ENCODE assay signal across 8 mouse cellular contexts in genomic region chr1:171271622-171272021, GRCm38 (mm10). TPM values are rescaled to one million over a fixed set of nuclear protein-coding genes. Genes with fewer than 3 reads are reported as not detected.
DNase-seq lines count a peak whose midpoint lies in the region; ATAC-seq and TF ChIP-seq lines count a peak whose summit lies in the region.

No protein-coding gene starts in this region.

- DNase-seq in forebrain, embryonic 11.5 days (ENCODE audit: low spot score), result no peak
- no peak for DNase-seq in lung, embryonic 14.5 days
- no peak for DNase-seq in lung, adult 18-20 months
- DNase-seq in splenic B cell, adult 2 months (ENCODE audit: low read depth, low spot score), result peak; percentile 24
- DNase-seq in urinary bladder, postnatal 10 days (ENCODE audit: low spot score), result no peak
- no peak for DNase-seq in urinary bladder, adult 18-20 months (ENCODE audit: low spot score in 2 of 2)

- H3K9ac ChIP-seq in forebrain, embryonic 12.5 days, result no peak overlapping the region
- H3K9ac ChIP-seq in forebrain, embryonic 11.5 days (ENCODE audit: low read length), result no peak overlapping the region
- peak overlapping the region; percentile 1; the same call in 1 of the 2 replicates for H3K9ac ChIP-seq in lung, embryonic 14.5 days
- H3K9ac ChIP-seq in intestine, embryonic 16.5 days (ENCODE audit: low read depth, low read length), result no peak overlapping the region

- H3K4me1 ChIP-seq in forebrain, embryonic 12.5 days, result peaks cover 17% of the 10 kb centered on the region
- peaks cover 8% of the 10 kb centered on the region; the same call in 1 of the 2 replicates for H3K4me1 ChIP-seq in forebrain, embryonic 11.5 days (replicated peaks; ENCODE audit: control insufficient read depth, insufficient read depth, low read length)
- H3K4me1 ChIP-seq in lung, embryonic 14.5 days (ENCODE audit: insufficient read depth), result peaks cover 5% of the 10 kb centered on the region; the same call in 1 of the 2 replicates
- peaks cover 9% of the 10 kb centered on the region for H3K4me1 ChIP-seq in intestine, embryonic 16.5 days (ENCODE audit: control insufficient read depth, insufficient read depth, low read length)

- ATAC-seq in forebrain, embryonic 12.5 days (ENCODE audit: low FRiP score), result no peak
- no peak for ATAC-seq in forebrain, embryonic 11.5 days (replicated peaks; ENCODE audit: low FRiP score)
- ATAC-seq in lung, embryonic 14.5 days (ENCODE audit: insufficient read depth), result no peak
- no peak for ATAC-seq in intestine, embryonic 16.5 days

- 81% methylated on average over 10 of the region's 10 CpGs for WGBS in forebrain, embryonic 12.5 days
- 78% methylated on average over 10 of the region's 10 CpGs for WGBS in forebrain, embryonic 11.5 days
- 59% methylated on average over 10 of the region's 10 CpGs for WGBS in lung, embryonic 14.5 days
- 68% methylated on average over 10 of the region's 10 CpGs for WGBS in intestine, embryonic 16.5 days

- H3K4me2 ChIP-seq in forebrain, embryonic 12.5 days, result peak overlapping the region; percentile 98; the same call in 1 of the 2 replicates
- no peak overlapping the region for H3K4me2 ChIP-seq in forebrain, embryonic 11.5 days (ENCODE audit: low read depth, low read length, severe bottlenecking)
- H3K4me2 ChIP-seq in lung, embryonic 14.5 days, result peak overlapping the region; percentile 96
- peak overlapping the region; percentile 93; the same call in 1 of the 2 replicates for H3K4me2 ChIP-seq in intestine, embryonic 16.5 days (ENCODE audit: low read depth, low read length)

- H3K9me3 ChIP-seq in forebrain, embryonic 12.5 days, result no peaks in the 10 kb centered on the region
- H3K9me3 ChIP-seq in forebrain, embryonic 11.5 days (ENCODE audit: control insufficient read depth, low read length), result no peaks in the 10 kb centered on the region
- H3K9me3 ChIP-seq in lung, embryonic 14.5 days (ENCODE audit: low read depth, low read length), result no peaks in the 10 kb centered on the region
- H3K9me3 ChIP-seq in intestine, embryonic 16.5 days (ENCODE audit: control insufficient read depth, low read length), result no peaks in the 10 kb centered on the region

- peaks cover 47% of the 10 kb centered on the region for H3K36me3 ChIP-seq in forebrain, embryonic 12.5 days (replicated peaks)
- H3K36me3 ChIP-seq in forebrain, embryonic 11.5 days (ENCODE audit: control insufficient read depth, insufficient read depth, low read length), result peaks cover 9% of the 10 kb centered on the region; the same call in 1 of the 2 replicates
- H3K36me3 ChIP-seq in lung, embryonic 14.5 days (ENCODE audit: insufficient read depth), result peaks cover 47% of the 10 kb centered on the region
- peaks cover 25% of the 10 kb centered on the region for H3K36me3 ChIP-seq in intestine, embryonic 16.5 days (ENCODE audit: control insufficient read depth, insufficient read depth, low read length)
- H3K36me3 ChIP-seq in splenic B cell, adult 2 months (ENCODE audit: control insufficient read depth, insufficient read depth, low read length, poor library complexity, severe bottlenecking), result peaks cover 12% of the 10 kb centered on the region; the same call in 1 of the 2 replicates

- H3K4me3 ChIP-seq in forebrain, embryonic 12.5 days (replicated peaks), result no peak overlapping the region
- no peak overlapping the region for H3K4me3 ChIP-seq in forebrain, embryonic 11.5 days (ENCODE audit: low read depth, low read length)
- H3K4me3 ChIP-seq in lung, embryonic 14.5 days (ENCODE audit: low read depth, low read length), result 0 out of 2 replicates have a peak overlapping the region, but pooled peaks have one; percentile 90
- H3K4me3 ChIP-seq in intestine, embryonic 16.5 days (ENCODE audit: low read length), result no peak overlapping the region

- TF ChIP-seq CTCF in lung, embryonic 14.5 days (IDR thresholded peaks at IDR 0.05; ENCODE audit: low read depth), result peak; percentile 16; the same call in 1 of the 2 replicates

- no peak overlapping the region for H3K27ac ChIP-seq in forebrain, embryonic 12.5 days
- H3K27ac ChIP-seq in forebrain, embryonic 11.5 days (ENCODE audit: low read depth, low read length), result no peak overlapping the region
- no peak overlapping the region for H3K27ac ChIP-seq in lung, embryonic 14.5 days (ENCODE audit: low read depth)
- no peak overlapping the region for H3K27ac ChIP-seq in intestine, embryonic 16.5 days (ENCODE audit: low read length)

- no peaks in the 10 kb centered on the region for H3K27me3 ChIP-seq in forebrain, embryonic 12.5 days
- H3K27me3 ChIP-seq in forebrain, embryonic 11.5 days (ENCODE audit: control insufficient read depth, insufficient read depth, low read length), result no peaks in the 10 kb centered on the region
- no peaks in the 10 kb centered on the region for H3K27me3 ChIP-seq in lung, embryonic 14.5 days (ENCODE audit: insufficient read depth, low read length)
- H3K27me3 ChIP-seq in intestine, embryonic 16.5 days (replicated peaks; ENCODE audit: control insufficient read depth, insufficient read depth, low read length), result no peaks in the 10 kb centered on the region
- H3K27me3 ChIP-seq in splenic B cell, adult 2 months (ENCODE audit: control insufficient read depth, insufficient read depth, low read length, poor library complexity, severe bottlenecking), result no peaks in the 10 kb centered on the region

RNA-seq across cellular contexts. Expression of gene B4galt3, which starts 1.5 kb away (rescaled TPM):
- 78.1 and 78.6 TPM in 2 replicates for polyA plus RNA-seq in forebrain, embryonic 12.5 days (2016; fragmentation: Nextera tagmentation; extraction: Ambion mirVana)
- 72.3 and 75.5 TPM in 2 replicates for polyA plus RNA-seq in forebrain, embryonic 11.5 days (2014; fragmentation: Nextera tagmentation; extraction: Ambion mirVana)
- 80.3 and 94.3 TPM in 2 replicates for polyA plus RNA-seq in lung, embryonic 14.5 days (2014; fragmentation: Nextera tagmentation; extraction: Ambion mirVana)
- 50.0 and 56.5 TPM in 2 replicates for polyA plus RNA-seq in intestine, embryonic 16.5 days (2015; fragmentation: Nextera tagmentation; extraction: Ambion mirVana)

RNA-seq across cellular contexts. Expression of gene Ppox, which starts 9.4 kb away (rescaled TPM):
- 58.7 and 68.0 TPM in 2 replicates for polyA plus RNA-seq in forebrain, embryonic 12.5 days (2016; fragmentation: Nextera tagmentation; extraction: Ambion mirVana)
- polyA plus RNA-seq in forebrain, embryonic 11.5 days (2014; fragmentation: Nextera tagmentation; extraction: Ambion mirVana), result 66.3 and 67.6 TPM in 2 replicates
- polyA plus RNA-seq in lung, embryonic 14.5 days (2014; fragmentation: Nextera tagmentation; extraction: Ambion mirVana), result 50.9 and 51.7 TPM in 2 replicates
- polyA plus RNA-seq in intestine, embryonic 16.5 days (2015; fragmentation: Nextera tagmentation; extraction: Ambion mirVana), result 40.2 and 40.9 TPM in 2 replicates

RNA-seq across cellular contexts. Expression of gene Usp21, which starts 16.2 kb away (rescaled TPM):
- 119 and 125 TPM in 2 replicates for polyA plus RNA-seq in forebrain, embryonic 12.5 days (2016; fragmentation: Nextera tagmentation; extraction: Ambion mirVana)
- polyA plus RNA-seq in forebrain, embryonic 11.5 days (2014; fragmentation: Nextera tagmentation; extraction: Ambion mirVana), result 110 and 114 TPM in 2 replicates
- 73.9 and 86.0 TPM in 2 replicates for polyA plus RNA-seq in lung, embryonic 14.5 days (2014; fragmentation: Nextera tagmentation; extraction: Ambion mirVana)
- 50.8 and 53.2 TPM in 2 replicates for polyA plus RNA-seq in intestine, embryonic 16.5 days (2015; fragmentation: Nextera tagmentation; extraction: Ambion mirVana)

RNA-seq across cellular contexts. Expression of gene Ndufs2, which starts 20.4 kb away (rescaled TPM):
- polyA plus RNA-seq in forebrain, embryonic 12.5 days (2016; fragmentation: Nextera tagmentation; extraction: Ambion mirVana), result 209 and 213 TPM in 2 replicates
- polyA plus RNA-seq in forebrain, embryonic 11.5 days (2014; fragmentation: Nextera tagmentation; extraction: Ambion mirVana), result 257 and 264 TPM in 2 replicates
- polyA plus RNA-seq in lung, embryonic 14.5 days (2014; fragmentation: Nextera tagmentation; extraction: Ambion mirVana), result 244 and 250 TPM in 2 replicates
- polyA plus RNA-seq in intestine, embryonic 16.5 days (2015; fragmentation: Nextera tagmentation; extraction: Ambion mirVana), result 339 and 373 TPM in 2 replicates

RNA-seq across cellular contexts. Expression of gene Adamts4, which starts 21.4 kb away (rescaled TPM):
- polyA plus RNA-seq in forebrain, embryonic 12.5 days (2016; fragmentation: Nextera tagmentation; extraction: Ambion mirVana), result 8.9 TPM in 2 replicates
- 6.6 and 7.1 TPM in 2 replicates for polyA plus RNA-seq in forebrain, embryonic 11.5 days (2014; fragmentation: Nextera tagmentation; extraction: Ambion mirVana)
- 6.6 and 7.5 TPM in 2 replicates for polyA plus RNA-seq in lung, embryonic 14.5 days (2014; fragmentation: Nextera tagmentation; extraction: Ambion mirVana)
- 6.3 and 7.0 TPM in 2 replicates for polyA plus RNA-seq in intestine, embryonic 16.5 days (2015; fragmentation: Nextera tagmentation; extraction: Ambion mirVana)
